Mouse (Mus musculus) monocyte, adult 5-6 weeks (primary cell): ENCODE data around the gene Adgrb3. TPM values are rescaled to one million over a fixed set of nuclear protein-coding genes. Genes with fewer than 3 reads are reported as not detected.

ENCODE experiments used
- ATAC-seq: fragments of 153-309, 156-312 bp; replicated peaks from 2 replicates; pipeline ENCODE4 v1.8.0; 2017; ENCODE audit warnings: mild to moderate bottlenecking; ENCODE audit not compliant: low TSS enrichment, insufficient number of reproducible peaks, severe bottlenecking, poor library complexity, low FRiP score
- total RNA-seq: library from RNA; stranded (forward); fragments of 200-1000, 200-491, 200-594 nt; gene quantifications from 3 replicates; pipeline ENCODE4 v1.2.3, GENCODE M21; 2017

Gene Adgrb3
- total RNA-seq: not detected in 3 replicates

DNA sequence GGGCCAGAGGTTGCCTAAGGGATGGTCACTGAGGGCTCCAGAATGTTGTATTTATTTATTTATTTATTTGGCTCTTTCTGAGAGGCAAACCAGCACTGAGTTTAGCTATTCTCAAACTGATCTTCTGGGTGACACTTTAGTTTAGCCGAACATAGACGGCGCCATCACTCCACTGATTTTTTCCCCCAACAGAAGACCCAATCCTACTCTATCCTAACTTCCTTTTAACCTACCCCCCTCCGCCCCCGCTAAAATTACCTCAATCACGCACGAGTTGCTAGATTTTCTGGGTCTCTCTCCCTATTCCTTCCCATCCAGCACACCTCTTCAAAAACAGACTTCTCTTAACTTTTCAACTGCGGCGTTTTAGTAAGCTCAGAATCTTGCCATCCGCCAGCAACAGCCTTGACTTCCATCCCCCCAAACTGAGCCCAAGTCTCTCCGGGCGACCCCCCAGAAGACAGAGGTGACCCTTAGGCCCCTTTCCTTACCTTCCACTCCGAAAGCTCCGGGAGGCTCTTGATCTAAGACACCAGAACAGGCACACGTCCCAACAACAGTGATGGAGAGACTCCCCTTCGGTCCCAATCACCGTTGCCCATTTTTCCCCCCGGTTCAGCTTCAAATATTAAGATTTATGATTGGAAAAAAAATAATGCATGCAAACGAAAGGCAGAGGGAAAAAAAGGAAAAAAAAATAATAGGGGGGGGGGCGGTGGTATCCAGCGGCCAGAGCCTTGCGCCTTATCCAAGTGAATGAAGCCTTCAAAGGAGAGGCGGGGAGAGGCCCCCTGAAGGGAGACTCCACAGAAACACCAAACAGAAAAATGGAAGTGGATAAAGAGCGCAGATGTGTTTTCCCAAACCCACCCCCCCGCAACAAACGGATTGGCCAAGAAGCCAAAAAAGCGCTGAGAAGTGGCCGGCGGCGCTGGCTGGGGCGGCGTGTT is at the start of gene Adgrb3:
Adgrb3 (minus strand) TSS at position 737 of the 950 bp plus-strand sequence.
- no peak for ATAC-seq

DNA sequence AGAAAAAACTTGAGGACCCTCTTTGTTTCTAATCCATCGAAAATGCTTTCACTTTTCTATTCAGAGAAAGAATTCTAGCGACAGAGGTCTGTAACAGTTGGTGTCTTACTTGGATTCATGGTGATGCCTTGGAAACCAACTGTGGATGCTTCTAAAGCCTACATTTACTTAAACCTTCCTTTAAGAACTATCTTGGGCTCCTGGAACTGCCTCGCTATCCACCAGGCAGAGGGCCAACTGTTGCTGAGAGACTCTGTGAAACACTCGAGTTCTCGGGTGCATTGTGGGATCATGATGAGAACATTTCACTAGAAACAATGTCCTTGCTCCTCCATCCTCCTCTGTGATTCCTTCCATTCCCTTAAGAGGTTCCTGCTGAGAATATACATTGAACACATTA is 48.0 kb upstream of the Adgrb3 start:
- no peak for ATAC-seq

DNA sequence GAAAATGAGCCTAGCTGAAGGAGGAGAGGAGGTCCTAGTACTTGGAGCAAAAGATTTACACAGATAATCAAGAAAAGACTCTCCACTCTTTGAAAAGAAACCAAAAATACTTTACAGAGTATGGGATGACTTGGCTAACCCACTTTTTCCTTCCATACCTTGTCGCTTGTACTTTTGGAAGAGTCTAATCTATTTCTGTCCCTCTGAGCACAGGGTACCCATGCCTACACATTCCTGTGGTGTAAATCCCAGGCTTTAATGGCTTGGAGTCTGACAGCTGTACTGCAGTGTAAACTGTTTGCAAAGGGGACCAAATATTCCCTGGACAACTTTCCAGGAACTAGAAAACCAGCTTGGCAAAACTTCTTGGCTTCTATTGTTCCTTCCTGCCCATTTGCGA is 28.0 kb upstream of the Adgrb3 start:
- ATAC-seq: no peak

DNA sequence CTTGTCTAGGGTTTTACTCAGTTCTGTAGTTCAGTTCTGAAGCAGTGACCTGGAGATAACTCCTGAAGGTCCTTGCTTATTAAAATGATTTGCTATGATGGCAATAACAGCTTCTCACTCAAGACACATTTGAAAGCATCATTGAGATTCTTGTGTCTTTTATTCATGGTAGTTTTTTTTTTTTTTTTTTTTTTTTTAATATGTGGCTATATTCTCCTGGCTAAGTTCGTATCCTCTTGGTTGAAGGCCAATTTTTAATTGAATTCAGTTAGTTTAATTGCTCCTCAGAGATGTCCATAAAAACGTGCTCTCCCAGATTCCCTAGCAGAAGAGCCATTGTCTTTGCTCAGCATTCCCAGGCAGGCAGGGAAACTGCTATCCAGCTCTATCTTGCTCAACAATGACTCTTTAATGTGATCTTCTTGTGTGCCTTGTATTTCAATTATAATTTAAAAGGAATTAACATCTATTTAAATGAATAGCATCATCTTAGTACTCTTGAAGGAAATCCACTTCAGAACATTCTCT is 25.0 kb upstream of the Adgrb3 start:
- ATAC-seq: no peak

DNA sequence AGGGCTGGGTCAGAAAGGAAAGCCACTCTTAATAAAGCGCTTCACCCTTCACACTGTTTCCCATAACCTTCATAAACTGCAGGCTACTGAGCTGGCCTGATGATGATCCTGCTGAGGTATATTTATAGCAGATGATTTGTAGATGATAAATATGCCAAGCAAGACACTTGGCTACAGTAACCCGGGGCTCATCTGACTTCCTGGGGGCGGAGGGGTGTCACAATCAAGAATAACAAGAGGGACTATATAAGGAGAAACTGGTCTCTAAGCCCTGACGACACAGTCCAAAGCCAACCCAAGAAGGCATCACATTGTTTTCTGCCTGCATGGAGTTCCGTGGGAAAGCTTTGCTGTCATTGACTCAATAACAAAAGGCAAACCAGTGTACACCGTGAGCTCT is 2.8 kb upstream of the Adgrb3 start:
- ATAC-seq: no peak

DNA sequence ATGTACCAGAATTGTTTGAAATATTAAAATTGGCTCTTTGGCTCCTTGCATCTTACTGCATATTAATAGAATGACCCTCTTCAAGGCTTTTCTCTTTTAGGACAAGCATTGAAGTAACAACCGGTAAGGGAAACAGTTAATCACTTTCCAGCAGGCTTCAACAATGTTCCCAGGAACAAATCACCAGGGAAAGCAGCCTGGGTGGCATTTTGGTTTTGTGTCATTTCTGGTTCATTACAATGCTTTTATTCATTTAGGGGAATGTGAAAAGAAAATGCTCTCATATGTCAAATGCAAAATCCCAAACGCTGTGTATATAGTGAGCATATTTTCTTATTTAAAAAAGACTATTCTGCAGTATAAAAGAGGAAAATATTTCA is 2.0 kb upstream of the Adgrb3 start:
- ATAC-seq: no peak

DNA sequence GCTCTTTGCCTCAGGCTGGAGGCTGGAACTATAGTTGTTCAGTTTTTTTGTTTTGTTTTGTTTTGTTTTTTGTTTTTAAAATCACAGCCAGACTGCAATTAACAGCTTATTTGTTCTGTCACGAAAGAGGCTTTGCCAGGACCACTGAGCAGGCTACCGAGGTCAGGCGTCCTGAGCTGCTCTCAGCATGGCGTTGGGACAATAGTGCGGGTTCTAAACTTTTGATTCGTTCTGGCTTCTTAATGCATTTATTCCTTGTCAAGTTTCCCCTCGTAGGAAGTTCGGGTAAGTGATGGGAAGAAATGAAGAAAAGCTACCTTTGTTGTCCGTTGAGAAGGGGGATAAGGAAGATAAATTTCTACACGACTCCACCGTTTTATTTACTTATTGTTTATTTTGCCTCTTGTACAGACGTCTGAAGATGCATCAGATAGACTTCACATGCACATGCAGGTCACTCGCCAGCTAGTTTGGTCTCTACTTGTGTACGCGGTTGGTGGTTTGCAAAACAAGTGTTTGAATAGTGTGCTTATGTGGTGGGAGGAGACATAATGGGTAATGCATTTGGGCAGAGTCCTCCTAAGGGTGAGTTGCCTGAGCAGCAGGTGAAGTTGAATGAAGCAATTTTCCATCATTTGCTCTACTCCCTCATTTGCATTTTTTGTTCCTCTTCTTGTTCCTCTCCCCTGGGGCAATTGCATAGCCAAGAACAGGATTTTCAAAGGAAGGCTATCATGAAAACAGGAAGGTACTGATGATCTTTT is 1.4 kb upstream of the Adgrb3 start:
- ATAC-seq: no peak

DNA sequence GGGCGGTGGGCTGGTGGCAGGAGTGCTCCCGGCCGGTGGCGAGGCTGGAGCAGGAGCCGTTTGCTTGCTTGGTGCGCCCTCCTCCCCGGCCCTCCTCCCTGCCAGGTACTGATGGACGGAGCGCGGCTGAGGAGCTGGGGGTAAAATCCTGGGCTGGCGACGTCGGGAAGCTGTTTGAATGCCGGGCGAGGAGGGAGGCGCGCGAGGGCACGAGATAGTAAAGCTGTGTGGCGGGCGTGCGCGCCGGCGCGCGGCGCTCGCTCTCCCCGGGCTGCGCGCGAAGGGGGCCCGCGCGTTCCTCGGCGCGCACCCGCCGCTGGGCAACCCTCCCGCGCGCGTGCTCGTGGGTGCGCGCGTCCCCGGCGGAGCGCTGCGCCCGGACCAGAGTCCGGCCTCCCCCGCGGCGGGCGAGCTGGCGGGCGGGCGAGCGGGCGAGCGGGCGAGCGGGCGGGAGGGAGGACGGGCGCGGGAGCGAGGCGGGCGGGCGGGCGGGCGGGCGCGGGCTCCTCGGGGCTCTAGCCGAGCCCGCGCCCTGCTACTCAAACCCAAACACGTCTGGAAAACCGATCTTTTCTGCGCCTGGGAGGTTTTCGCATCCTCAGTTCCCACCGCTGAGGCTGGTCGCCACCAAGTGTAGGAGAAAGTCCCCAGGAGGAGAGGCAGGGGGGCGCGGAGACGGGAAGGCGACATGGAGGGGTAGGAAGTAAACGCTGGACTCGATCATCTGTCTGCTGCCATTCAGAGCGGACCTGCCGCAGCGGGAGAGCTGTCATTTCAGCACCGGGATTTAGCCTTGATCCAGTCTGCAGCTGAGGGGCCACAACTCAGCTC is 629 bp upstream of the Adgrb3 start:
- no peak for ATAC-seq

DNA sequence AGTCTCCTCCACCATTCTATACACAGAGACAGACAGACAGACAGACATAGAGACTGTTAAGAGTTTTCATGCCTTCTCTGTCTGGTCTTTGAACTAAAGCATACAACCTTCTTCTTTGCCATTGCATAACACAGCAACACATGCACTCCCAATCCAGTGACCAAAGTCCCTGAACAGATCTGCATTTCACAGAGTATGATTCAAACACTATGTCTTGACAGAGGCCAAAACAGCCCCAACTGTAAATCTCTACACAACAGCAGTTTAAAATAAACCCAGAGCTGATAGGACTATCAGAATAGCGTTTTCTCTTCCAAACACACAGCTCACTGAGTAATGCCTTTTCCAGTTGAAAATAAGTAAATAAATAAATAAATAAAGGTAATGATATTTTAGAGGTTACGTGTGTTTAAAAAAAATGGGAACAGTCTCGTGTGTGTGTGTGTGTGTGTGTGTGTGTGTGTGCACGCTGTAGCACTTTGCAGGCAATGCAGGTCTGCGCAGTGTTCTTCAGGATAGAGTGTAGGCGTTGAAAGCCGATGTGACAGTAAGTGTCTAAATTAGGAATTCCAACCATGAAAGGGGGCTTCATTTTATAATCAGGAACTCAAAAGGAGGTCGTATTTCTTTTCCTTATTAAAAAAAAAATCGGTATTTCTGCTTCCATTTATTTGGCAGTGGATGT is 1.3 kb downstream of the Adgrb3 start:
- ATAC-seq: no peak

DNA sequence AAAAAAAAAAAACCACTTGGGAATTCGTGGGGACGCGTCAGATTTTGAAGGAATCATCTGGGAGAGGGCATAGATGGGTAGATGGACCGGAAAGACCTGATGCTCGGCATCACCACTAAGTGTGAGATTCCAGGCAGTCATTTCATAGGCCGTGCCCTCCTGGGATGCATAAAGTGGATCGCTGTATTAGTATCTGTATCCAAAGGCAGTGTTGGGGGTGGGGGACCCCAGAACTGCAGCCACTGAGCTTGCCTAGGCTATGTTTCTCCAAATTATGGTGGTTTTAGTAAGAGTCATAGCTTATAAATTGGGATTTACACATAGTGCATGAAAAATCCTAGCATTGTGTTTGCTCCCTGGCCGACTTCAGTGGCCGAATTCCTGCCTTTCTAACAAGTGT is 2.1 kb downstream of the Adgrb3 start:
- no peak for ATAC-seq

DNA sequence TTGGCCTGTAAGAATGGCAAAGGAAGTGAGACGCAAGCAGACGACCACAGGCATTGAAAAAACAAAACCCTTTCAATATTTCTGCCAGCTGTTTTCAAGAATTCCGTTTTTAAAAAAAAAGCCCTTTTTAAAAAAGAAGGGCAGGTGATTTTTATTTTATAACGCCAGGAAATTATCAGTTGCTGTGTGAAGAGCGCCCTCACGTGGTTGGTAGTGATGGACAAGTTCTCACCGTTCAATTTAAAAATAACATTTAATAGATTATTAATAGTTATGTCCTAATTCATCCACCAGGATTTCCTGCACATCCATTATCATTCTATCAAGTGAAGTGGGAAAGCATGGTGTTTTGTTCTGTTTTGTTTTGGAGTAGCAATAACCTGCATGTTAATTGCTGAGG is 2.7 kb downstream of the Adgrb3 start:
- ATAC-seq: no peak

DNA sequence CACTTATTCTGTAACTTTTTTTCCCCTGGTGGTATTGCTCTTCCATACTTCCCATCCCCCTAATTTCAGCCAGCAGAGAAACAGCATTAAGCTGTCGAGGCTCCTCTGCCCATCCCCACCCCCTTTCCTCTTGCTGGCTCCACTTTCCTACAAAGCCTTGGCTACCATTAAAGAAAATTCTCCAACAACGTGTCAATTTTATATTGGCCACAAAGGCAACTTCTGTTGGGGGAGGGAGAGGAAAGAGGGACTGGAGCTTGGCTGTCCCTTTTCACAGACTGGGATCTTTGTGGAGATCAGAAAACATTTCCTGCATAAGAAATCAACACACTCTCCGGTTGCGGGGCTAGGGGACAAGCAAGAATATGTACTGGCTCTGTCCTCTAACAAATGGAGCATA is 4.9 kb downstream of the Adgrb3 start:
- no peak for ATAC-seq

DNA sequence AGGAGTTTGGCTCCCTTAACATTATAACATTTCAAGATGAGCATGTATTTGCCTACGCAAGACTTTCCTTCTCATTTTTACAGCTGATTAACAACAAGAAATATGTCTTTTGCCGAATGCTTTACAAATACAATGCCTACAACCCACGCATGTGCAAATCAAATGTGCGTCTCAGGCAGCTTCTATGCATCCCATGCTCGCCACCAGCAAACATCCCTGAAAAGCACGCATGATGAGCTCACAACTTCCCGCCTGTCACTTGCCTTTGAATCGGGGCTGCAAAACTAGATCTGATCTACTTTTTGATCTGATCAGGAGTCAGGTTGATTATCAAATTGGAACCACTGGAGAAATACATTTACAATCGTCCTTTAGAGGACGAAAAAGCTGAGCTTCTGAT is 5.5 kb downstream of the Adgrb3 start:
- ATAC-seq: no peak

DNA sequence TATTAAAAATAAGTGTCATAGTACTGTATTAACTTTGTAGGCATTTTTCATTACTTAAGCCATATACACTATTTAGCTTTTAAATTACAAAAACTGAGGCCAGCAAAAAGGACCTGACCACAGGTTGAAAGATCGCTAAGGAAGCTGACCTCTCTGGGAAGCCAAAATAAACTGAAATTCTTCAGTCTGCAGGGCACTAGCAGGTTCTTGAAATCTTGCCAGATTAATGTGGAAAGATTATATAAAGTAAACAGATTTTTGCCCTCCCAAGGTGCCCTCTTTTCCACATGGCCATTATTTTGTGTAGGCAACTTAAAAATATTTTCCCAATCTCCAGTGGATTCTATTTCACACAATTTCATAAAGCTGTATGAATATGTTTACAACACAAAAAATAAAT is 14.0 kb downstream of the Adgrb3 start:
- ATAC-seq: no peak

DNA sequence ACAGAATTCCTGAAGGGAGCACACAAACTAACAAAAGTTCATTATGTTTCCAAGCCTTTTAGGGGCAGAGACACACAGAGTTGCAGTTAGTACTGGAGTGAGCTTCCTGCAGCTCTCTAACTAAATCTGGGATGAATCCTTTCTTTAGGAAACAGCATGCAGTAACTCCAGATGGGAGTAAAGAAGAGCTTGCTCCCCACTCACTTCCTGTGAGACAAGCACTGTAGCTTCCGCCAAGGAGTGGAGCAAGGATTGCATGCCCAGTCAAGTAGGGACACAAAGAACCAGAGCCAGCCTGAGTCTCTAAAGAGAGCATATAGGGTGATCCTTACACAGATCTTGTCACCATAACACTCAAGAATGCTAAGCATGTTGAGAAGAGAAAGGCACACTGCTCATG is 50.7 kb downstream of the Adgrb3 start:
- ATAC-seq: no peak

DNA sequence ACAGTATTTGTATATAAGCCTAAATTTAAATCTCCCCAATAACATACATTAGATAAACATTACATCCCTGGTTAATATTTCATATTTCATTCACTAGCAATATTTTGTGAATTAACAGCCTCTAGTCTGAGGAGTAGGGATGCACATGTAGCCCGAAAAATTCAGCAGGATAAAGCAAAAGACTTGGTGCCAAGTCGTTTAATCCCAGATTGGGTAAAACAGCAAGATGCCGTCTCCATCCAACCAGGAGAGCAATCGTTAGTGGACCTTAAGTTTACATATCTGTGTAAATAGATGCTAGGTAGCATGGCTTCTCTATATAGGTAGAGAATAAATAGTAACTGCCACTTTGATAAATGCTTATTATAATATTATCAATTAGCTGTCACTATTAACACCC is 52.0 kb downstream of the Adgrb3 start:
- ATAC-seq: no peak

DNA sequence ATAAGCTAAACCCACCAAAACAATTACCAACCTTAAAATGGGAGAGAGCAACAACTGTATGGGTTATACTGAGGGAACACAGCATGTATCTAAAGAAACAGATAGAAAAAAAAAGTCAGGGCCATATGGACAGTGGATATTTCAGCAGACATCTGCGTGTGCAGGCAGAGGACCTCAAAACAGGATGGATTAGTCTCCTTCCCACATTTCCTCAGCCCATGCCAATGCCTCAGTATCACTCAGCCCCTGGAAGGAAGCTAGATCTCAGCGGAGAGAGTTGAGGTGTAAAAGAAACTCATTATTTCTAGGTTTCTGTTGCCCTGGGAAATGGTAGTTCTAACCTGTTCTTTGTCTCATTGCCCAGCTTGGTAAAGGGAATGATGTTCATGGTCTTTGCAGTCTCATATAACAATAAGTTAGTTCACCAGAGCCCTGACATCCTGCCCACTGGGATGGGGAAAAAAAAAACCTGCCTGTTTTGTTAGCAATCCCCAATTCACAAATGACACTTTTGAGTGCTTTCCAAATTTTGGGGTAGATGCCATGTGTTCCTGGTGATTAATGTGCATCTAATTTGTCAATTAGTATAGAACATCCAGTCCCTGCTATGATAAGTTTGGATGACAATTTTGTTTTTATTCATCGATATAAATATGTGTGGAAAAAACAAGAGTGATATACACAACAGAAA is 53.9 kb downstream of the Adgrb3 start:
- no peak for ATAC-seq

DNA sequence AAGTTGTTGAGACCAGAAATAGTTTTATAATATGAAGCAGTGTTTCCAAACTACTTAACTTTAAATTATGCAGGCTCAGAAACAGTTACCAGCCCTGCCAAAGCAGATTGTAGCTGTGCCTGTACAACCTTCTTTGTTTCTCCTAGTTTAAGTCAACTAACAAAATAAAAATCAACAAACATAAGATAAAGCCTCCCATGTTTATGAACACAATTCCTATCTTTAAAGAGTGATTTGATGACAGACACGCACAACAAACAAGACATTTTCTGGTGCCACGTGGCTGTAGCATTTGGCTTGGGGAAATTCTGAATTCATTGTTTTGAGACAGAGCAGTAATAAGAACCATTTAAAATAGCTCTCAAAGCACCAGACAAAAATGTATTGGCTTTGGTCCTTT is 60.5 kb downstream of the Adgrb3 start:
- ATAC-seq: no peak
